Mouse (Mus musculus) v-Abl transformed pro-B cells (cell line): ENCODE measurements around the gene Olfr1232.

ENCODE experiments used
- in situ Hi-C, 2 experiments: fragments of 400-800 bp; cut with MboI; formaldehyde crosslinking; loops; one replicate each; pipeline ENCODE4 v1.15.1; 2025; ENCODE audit not compliant: unreplicated experiment in 2 of 2

Olfr1232 gene

DNA sequence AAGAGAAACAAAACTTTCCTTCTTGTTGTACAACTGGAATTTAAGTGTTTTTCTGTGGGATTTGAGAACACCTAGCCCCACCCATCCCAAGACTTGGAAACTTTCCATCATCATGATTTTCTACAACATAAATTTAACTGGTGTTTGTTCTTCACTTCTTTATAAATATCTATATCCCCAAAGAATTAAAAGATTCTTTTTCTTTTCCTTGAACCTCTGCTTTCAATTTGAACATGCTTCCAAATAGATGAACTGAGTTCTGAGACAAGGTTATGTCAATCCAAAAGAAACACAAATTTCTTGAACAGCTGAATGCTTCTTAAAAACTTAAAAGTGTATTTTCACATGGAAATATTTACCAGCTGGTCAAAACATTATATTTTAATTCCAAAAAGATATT lies at the start of gene Olfr1232:
Gene Olfr1232 (minus strand): TSS at position 101 of the 400 bp plus-strand sequence.
- in situ Hi-C loops: no loop called here

DNA sequence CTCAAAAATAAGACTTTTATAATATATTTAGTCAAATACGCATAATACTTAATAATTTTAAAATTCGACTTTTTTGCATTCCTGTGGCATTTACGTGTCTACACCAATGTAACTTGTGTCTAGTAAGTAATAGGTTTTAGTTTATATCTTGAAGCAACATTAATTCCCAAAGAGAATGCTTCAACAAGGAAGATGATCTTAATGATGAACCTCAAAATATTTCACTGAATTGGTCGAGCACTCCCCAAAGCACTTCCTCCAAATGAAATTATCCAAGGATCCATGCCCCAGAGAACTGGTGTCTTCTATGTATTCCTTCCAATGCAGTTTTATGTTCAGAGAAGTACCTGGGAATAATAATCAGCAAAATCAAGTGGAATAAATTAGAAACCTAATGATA lies 35.3 kb upstream of the Olfr1232 start, which contains the start of gene Olfr1234:
Gene Olfr1234 (minus strand): TSS at position 101 of the 400 bp plus-strand sequence.
- in situ Hi-C loops: no loop called here

DNA sequence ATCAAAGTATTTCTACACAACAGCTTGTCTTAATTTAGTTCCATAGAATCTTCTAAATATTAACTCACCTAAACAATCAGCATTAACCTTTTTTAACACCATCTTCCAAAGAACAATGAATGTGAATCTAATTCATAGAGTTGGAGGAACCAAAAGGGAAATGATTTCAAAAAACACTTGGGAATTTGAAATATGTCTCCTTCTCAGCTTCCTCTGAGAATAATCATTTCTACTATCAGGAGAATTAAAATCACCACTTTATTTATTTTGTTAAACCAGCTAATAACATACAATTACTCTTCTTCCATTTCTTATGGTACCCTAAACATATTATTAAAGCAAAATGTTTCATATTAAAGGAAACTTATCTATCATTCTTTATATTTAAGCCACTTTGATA lies 12.8 kb upstream of the Olfr1232 start, which contains the start of gene Olfr1233:
Gene Olfr1233 (minus strand): TSS at position 101 of the 400 bp plus-strand sequence.
- in situ Hi-C loops: no loop called here

DNA sequence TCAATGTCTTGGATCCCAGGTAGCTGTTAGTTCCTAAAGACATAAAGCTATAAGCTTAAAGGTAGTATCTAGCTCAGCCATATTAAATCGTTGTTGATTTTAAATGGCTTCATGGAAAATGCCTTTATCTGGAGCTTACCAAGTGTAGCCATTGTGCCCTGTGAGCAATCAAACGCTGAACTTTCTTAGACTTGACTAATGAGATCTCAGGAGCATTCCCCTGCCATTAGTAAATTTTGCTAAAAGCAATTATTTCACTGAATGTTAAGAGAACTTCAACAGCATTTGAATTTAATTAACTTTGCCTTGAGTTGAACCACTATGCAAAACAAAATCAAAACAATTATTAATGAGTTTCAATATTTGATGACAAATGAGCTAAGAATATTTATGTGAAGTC lies 22.5 kb downstream of the Olfr1232 start, which contains the start of gene Olfr1231:
Gene Olfr1231 (minus strand): TSS at position 101 of the 400 bp plus-strand sequence.
- in situ Hi-C loops: no loop called here

DNA sequence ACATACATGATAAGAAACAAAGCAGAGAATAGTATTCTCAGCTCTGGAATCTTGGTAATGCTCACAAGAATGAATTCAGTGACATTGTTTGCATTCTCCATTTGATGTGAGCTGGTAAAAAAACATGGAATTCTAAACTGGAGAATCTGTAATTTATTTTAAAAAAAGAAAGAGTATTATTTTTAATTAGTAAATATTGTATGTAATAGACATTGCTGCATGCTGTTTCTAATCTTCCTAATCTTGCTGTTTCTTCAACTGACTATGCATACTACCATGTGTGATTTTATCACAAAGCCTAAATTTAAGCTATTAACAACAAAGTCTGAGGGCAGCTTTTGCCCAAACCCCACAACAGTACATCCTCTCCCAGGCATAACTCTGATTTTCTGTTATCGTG lies 32.3 kb downstream of the Olfr1232 start, which contains the start of gene Olfr1230:
Gene Olfr1230 (minus strand): TSS at position 101 of the 400 bp plus-strand sequence.
- in situ Hi-C loops: no loop called here

DNA sequence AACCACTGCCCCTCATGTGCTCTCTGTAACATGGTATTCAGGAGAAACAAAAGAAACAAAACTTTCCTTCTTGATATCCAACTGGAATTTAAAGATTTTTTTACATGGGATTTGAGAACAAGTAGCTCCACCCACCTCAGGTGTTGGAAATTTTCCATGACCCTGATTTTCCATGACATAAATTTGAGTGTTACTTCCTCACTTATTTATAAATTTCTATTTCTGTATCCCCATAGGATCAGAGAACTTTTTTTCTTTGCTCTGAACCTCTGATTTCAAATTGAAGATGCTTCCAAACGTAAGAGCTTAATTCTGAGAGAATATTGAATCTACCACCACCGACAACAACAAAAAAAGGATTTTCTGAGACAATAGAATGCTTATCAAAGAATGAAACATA lies 41.6 kb downstream of the Olfr1232 start, which contains the start of gene Olfr1229:
Gene Olfr1229 (minus strand): TSS at position 101 of the 400 bp plus-strand sequence.
- in situ Hi-C loops: no loop called here
